Mouse (Mus musculus): Measurements from ENCODE around the gene Hcar1.

DNA sequence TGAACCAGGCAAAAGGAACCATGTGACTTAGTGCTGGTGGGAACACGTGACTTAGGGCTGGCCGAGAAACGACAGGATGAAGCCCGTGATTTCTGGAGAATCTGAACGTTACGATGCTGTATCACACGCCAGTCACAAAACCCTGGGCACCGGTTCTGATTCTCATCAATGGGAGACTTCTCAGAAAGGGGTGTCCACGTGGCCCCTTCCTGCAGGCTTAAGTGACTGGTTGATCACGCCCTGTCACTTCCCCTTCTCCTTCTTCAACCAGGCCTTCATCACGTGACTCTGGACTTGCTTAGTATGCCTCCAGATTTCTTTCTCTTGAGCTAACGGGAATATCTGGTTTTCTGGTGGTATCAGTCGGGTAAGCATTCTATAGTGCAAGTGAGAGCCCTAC, 17.5 kb upstream of the Hcar1 start:
- no peak for TF ChIP-seq CTCF (IDR thresholded peaks at IDR 0.05; ENCODE audit: low read depth, low read length)
- no peak for TF ChIP-seq POLR2A (IDR thresholded peaks at IDR 0.05; ENCODE audit: insufficient read depth, low read length)
- TF ChIP-seq EP300 (IDR thresholded peaks at IDR 0.05; ENCODE audit: insufficient read depth, low read depth, low read length), result no peak
